Mouse (Mus musculus) adipocyte (in vitro differentiated cells): ENCODE measurements around the gene Eml4.
A peak's percentile ranks its signal among the peaks of the same experiment; 100 is the strongest.

ENCODE experiments used
- DNase-seq: peaks from one replicate; pipeline ENCODE4 v3.0.0-alpha.2; 2016; ENCODE audit warnings: low spot score

The Eml4 gene

GRCm38 (mm10) chr17:83344226-83344625 is 6.5 kb upstream of the Eml4 start:
- DNase-seq: no peak

- DNase-seq: no peak
Observed at GRCm38 (mm10) chr17:83348056-83348822, 2.5 kb upstream of the Eml4 start.

GRCm38 (mm10) chr17:83351119-83351531 is 394 bp downstream of the Eml4 start:
- no peak for DNase-seq

- peak; percentile 39 for DNase-seq
Observed at GRCm38 (mm10) chr17:83351601-83352413, 1.1 kb downstream of the Eml4 start.

- DNase-seq: no peak
Observed at GRCm38 (mm10) chr17:83352456-83352855, 1.7 kb downstream of the Eml4 start.

GRCm38 (mm10) chr17:83353011-83353410 is 2.3 kb downstream of the Eml4 start:
- peak; percentile 39 for DNase-seq

- DNase-seq: no peak
Observed at GRCm38 (mm10) chr17:83353460-83353859, 2.7 kb downstream of the Eml4 start.

- no peak for DNase-seq
Observed at GRCm38 (mm10) chr17:83355481-83355880, 4.8 kb downstream of the Eml4 start.

- no peak for DNase-seq
Observed at GRCm38 (mm10) chr17:83359934-83360333, 9.2 kb downstream of the Eml4 start.

GRCm38 (mm10) chr17:83360796-83361566 is 10.2 kb downstream of the Eml4 start:
- DNase-seq: no peak

- DNase-seq: no peak
Observed at GRCm38 (mm10) chr17:83363081-83363480, 12.3 kb downstream of the Eml4 start.

- DNase-seq: no peak
Observed at GRCm38 (mm10) chr17:83364296-83364695, 13.6 kb downstream of the Eml4 start.

- no peak for DNase-seq
Observed at GRCm38 (mm10) chr17:83365130-83365529, 14.4 kb downstream of the Eml4 start.

- no peak for DNase-seq
Observed at GRCm38 (mm10) chr17:83365614-83366355, 15.1 kb downstream of the Eml4 start.

- DNase-seq: no peak
Observed at GRCm38 (mm10) chr17:83367387-83367786, 16.7 kb downstream of the Eml4 start.

- DNase-seq: no peak
Observed at GRCm38 (mm10) chr17:83374123-83374522, 23.4 kb downstream of the Eml4 start.

- no peak for DNase-seq
Observed at GRCm38 (mm10) chr17:83375848-83376247, 25.1 kb downstream of the Eml4 start.

GRCm38 (mm10) chr17:83376801-83377200 is 26.1 kb downstream of the Eml4 start:
- DNase-seq: no peak

- DNase-seq: no peak
Observed at GRCm38 (mm10) chr17:83377755-83378443, 27.2 kb downstream of the Eml4 start.

- no peak for DNase-seq
Observed at GRCm38 (mm10) chr17:83378444-83378762, 27.7 kb downstream of the Eml4 start.

GRCm38 (mm10) chr17:83379366-83379765 is 28.6 kb downstream of the Eml4 start:
- DNase-seq: no peak
